Mouse (Mus musculus): ENCODE measurements around the gene Nutm1. TPM values are rescaled to one million over a fixed set of nuclear protein-coding genes. Genes with fewer than 3 reads are reported as not detected.

Gene Nutm1
- total RNA-seq, 2 experiments from 2014 or later, result 0.09 TPM; not detected in 1

DNA sequence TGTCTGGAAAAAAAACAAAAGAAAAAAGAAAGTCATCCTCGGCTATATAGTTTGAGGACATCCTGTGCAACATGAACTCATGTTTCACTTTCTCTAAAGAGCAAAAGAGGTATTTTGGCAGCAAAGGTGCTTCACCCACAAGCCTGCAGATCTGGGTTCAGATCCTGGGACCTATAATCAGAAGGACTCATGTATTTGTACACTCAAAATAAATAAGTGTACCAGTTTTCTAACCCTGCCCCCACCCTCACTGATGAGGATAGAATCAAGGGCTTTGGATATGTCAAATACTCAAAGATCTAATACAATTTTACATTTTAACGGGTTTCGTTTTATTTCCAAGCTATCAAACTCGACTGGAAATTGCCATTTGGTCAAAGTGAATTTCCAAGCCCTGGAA is 5.3 kb upstream of the Nutm1 start:
- no peak for DNase-seq (ENCODE audit: low spot score in 2 of 2)
- intact Hi-C loops (cut with DNase I), result loop anchor here (5.0 kb wide), 1 partner anchor 193 kb away; no protein-coding TSS in a partner anchor

- intact Hi-C loops (cut with DNase I), result loop anchor here (5.0 kb wide), 1 partner anchor 194 kb away; no protein-coding TSS in a partner anchor
- DNase-seq (ENCODE audit: low spot score in 2 of 2), result no peak
These were observed 3.7 kb upstream of the Nutm1 start for GRCm38 (mm10) chr2:112262779-112263295.

DNA sequence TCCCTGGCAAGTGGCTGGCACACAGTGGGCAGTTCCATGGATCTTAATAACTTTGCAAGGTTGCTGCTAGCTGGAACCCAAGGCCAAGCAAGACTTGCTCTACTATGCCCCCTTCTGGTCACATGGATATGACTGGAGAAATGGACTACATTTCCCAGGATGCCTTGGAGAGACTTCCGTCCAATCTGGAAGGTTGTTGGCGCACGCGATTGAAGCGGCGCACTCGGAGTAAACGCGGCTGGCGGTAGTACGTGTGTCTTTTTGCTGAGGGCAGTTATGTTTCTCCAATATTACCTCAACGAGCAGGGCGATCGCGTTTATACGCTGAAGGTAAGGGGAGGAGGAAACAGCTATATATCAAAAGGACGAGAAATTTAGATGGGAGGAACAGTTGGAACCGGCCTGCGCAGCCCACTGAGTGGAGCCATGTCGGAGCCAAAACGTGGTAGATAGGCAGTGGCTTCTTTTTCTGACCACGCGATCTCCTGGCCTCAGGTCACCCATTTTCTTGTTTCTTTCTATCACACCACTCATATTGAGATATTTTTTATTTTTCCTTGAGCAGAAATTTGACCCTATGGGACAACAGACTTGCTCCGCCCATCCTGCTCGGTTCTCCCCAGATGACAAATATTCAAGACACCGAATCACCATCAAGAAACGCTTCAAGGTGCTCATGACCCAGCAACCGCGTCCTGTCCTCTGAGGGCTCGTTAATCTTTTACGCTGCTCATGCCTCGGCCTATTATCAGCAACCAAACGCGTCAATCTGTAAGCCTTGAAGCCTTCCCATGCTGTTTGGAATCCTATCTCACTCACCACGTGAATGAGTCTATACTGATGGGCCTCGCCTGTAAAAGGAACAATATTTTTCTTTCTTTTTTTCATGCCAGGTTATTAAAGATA is 2.9 kb upstream of the Nutm1 start, which contains the start of gene Nop10:
Gene Nop10, plus strand, starts transcription at position 179 of the 906 bp plus-strand sequence.
- DNase-seq (ENCODE audit: low spot score in 2 of 2), result peak; percentile 90 to 96
- intact Hi-C loops (cut with DNase I), result loop anchor here (2.0 to 5.0 kb wide), 2 partner anchors 23 to 195 kb away; partner anchors contain the start of gene Lpcat4

DNA sequence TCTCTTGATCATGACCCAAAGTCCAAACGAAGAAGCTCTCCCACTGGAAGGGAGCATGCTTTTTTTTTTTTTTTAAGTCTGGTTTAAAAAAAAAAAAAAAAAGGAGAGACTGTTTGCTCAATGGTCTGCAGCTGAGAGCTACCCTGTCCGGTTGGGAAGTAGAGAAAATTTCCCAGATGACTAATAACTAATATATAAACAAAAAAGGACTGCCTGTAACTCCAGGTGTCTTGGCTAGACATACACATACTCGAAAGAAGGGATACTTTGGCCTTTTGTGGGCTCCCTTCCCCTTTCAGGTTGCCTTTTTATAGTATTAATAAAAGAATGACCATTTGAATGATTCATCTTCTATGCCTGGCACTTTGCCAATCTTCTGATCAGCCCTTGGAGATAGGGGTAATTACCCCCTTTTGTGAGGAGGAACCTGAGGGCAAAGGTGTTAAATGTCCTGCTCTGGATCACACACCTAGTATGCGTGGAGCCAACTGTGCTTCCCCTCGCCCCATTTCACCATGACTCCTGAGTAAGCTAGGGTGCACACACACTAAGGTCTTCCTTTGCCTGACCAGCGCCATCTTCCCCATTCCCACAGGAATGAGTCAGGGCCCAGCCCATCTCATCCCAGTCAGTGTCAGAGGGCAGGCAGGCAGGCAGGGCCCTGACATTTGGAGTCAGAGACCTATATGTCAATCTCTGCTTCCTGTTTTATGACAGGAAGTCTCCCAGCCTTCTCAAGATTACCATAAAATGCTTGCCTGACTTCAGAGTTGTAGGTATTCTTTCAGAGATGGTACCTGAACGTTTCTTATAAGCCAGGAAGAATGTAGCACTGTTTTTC is 4.2 kb downstream of the Nutm1 start:
- intact Hi-C loops (cut with DNase I), result no loop called here
- no peak for DNase-seq (ENCODE audit: low spot score in 2 of 2)

GRCm38 (mm10) chr2:112249780-112250453 is 9.2 kb downstream of the Nutm1 start:
- peak in 1 of 2 experiments; percentile 85 for DNase-seq (ENCODE audit: low spot score in 2 of 2)
- intact Hi-C loops (cut with DNase I), result no loop called here

GRCm38 (mm10) chr2:112247323-112247722 is 11.8 kb downstream of the Nutm1 start:
- intact Hi-C loops (cut with DNase I), result no loop called here
- no peak for DNase-seq (ENCODE audit: low spot score in 2 of 2)

- intact Hi-C loops (cut with DNase I), result no loop called here
- no peak for DNase-seq (ENCODE audit: low spot score in 2 of 2)
These were observed 12.9 kb downstream of the Nutm1 start for GRCm38 (mm10) chr2:112246193-112246592.

GRCm38 (mm10) chr2:112245307-112245706 is 13.8 kb downstream of the Nutm1 start:
- intact Hi-C loops (cut with DNase I), result no loop called here
- DNase-seq (ENCODE audit: low spot score in 2 of 2), result no peak

- intact Hi-C loops (cut with DNase I), result no loop called here
- DNase-seq (ENCODE audit: low spot score in 2 of 2), result no peak
These were observed 17.3 kb downstream of the Nutm1 start for GRCm38 (mm10) chr2:112241787-112242186.

DNA sequence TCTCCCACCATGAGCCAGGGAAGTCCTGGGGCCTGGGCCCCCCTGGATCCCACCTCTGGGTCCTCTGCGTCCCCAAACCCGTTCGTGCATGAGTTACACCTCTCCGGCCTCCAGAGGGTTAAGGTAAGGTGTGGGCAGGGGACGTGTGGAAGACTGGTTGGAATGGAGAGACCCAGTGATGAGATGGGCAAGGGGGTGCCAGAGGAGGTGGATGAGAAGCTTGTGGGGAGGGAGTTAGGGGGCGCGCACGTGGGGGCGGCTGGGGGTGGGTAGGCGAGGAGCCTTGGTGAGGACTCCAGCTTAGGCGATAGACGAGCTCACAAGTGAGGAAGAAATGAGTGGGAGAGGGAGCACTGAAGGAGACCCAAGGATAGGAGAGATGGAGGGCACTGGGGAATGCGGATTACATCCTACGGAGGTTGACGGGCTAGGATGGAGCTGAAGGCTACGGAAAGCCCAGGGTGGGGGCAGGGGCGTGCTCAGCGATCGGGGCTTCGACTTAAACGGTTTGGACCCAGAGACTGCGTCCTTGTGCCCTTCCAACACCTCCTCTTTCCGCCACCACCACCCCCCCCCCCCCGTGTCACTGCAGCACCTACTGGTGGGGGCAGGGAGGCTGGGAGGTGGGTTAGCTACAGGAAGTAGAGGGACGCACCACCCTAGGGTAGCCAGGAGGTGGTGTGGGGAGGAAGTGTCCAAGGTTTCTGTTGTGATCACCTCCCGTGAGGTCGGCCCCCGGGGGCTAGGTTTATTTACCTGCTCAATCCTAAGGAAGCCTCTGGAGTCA is 19.0 kb downstream of the Nutm1 start:
- intact Hi-C loops (cut with DNase I), result loop anchor here (2.0 kb wide), 1 partner anchor 21 kb away; the partner anchor contains the start of gene Nop10
- DNase-seq (ENCODE audit: low spot score in 2 of 2), result no peak

DNA sequence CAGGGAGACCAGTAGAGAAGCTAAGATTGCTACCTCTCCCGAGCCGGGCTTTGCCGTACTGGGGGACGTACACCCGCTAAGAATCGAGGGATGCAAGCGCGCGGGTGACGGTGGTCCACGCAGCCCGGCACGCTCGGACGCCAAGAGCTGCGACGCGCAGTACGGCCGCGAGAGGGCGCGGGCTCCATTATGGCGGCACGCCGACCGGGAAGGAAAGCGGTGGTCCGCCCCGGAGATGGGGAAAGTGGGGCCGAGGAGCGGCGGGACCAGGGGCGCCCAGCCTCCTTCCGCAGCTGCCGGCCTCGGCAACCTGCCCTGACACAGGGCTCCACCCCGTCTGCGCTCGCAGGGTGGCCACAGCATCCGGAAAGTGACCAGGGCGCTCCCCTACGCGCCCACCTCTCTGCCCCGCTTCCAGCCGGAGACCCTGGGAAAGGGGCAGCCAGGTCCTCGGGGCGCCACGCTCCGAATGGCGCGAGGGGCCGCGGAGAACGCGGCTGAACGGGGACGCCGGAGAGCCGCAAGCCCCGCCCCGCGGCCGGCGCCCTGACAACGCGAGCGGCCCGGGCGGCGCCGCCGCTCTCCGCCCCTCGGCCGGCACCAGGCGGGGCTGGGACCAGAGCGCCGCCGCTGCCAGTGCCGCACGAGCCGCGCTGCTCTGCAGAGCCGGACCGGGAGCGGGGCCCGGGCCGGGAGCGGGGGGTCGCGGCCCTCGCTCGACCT is 19.7 kb downstream of the Nutm1 start, which contains the start of gene Lpcat4:
Gene Lpcat4, plus strand, starts transcription at position 257 of the 723 bp plus-strand sequence.
- intact Hi-C loops (cut with DNase I), result loop anchor here (2.0 kb wide), 1 partner anchor 21 kb away; the partner anchor contains the start of gene Nop10
- DNase-seq (ENCODE audit: low spot score in 2 of 2), result peak; percentile 91

GRCm38 (mm10) chr2:112238006-112238405 is 21.1 kb downstream of the Nutm1 start:
- intact Hi-C loops (cut with DNase I), result loop anchor here (2.0 kb wide), 1 partner anchor 23 kb away; the partner anchor contains the start of gene Nop10
- DNase-seq (ENCODE audit: low spot score in 2 of 2), result no peak

DNA sequence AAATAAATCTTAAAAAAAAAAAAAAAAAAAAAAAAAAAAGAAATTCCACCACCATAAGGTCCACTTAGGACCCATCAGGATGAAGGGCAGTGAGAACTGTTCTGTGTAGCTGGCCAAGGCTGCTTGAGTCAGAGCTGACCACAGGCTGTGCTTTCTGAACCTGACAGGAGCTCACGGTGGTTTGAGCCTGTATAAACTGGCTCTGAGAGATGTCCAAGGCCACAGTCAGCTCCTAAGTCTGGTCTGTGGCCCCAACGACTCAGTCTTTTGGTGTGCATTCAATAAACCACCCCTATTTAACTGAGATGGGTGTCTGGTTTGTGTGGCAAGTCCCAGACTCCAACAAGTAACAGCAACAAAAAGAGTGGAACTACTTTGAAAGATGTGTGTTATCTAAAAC is 22.5 kb downstream of the Nutm1 start:
- DNase-seq (ENCODE audit: low spot score in 2 of 2), result no peak
- intact Hi-C loops (cut with DNase I), result no loop called here

DNA sequence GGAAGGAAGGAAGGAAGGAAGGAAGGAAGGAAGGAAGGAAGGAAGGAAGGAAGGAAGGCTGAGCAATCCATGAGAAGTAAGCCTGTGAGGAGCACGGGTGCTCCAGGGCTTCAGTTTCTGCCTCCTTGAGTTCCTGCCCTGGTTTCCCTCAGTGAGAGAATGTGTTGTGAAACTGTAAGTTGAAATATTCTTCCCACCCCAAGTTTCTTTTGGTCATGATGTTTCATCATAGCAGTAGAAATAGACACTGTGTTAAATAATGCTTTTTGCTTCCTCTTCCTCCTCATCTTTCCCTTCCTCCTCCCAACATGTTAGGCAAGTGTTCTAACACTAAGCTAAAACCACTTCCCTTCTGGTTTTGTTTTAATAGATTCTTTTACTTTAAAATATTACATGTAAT is 26.5 kb downstream of the Nutm1 start:
- intact Hi-C loops (cut with DNase I), result no loop called here
- DNase-seq (ENCODE audit: low spot score in 2 of 2), result no peak

DNA sequence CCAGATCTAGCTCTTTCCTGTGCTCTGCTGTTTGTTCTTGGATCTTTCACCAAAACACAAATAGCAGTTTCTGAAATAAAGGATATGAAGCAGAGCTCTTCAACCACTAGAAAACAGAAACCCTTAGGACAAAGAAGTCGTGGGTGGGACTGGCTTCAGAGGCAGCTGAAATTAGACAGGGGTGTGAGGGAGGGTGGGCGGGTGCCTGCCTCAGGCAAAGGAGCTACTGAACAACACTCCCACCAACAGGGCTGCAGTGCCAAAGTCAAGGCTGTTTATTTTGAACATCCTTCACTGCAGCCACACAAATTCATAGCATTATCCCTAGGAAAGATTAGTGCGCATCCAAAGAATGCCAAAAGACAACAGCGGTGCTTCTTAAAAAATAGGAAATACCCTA is 34.7 kb downstream of the Nutm1 start:
- peak in 1 of 2 experiments; percentile 84 for DNase-seq (ENCODE audit: low spot score in 2 of 2)
- intact Hi-C loops (cut with DNase I), result no loop called here

DNA sequence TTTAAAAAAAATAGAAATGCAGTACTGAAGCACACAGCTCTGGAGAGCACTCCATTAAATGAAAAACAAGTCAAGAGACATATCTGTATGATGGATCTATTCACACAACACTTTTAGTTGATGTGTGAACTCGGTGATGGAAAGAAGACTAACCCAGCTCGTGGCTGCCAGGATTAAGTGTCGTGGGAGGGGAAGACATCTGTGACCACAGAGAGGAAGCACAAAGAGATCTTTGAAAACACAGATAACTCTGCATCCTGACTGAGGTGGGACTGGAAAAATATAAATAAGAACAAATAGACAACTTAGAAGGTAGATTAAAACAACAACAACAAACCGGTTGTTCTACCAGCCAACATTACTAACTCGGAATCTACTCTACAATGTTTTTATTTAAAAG is 36.5 kb downstream of the Nutm1 start:
- intact Hi-C loops (cut with DNase I), result no loop called here
- peak in 1 of 2 experiments; percentile 57 for DNase-seq (ENCODE audit: low spot score in 2 of 2)

DNA sequence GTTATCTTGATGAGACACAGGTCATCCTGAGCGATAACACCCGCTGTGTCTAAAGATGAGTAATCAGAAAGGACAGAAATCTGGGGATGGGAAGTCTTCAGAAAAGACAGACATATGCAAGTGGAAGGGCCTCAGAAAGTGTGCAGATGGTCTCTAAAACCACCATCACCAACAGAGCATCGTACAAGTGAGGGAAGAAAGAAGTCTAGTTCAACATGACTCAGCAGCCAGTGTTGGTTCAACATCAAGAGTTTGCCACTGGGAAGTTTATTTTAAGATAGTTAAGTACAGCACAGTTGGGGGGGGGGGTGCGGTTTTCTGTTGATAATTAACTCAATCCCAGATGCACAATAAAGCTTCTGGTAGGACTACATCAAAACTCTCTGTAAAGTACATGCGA is 38.2 kb downstream of the Nutm1 start:
- intact Hi-C loops (cut with DNase I), result no loop called here
- no peak for DNase-seq (ENCODE audit: low spot score in 2 of 2)

DNA sequence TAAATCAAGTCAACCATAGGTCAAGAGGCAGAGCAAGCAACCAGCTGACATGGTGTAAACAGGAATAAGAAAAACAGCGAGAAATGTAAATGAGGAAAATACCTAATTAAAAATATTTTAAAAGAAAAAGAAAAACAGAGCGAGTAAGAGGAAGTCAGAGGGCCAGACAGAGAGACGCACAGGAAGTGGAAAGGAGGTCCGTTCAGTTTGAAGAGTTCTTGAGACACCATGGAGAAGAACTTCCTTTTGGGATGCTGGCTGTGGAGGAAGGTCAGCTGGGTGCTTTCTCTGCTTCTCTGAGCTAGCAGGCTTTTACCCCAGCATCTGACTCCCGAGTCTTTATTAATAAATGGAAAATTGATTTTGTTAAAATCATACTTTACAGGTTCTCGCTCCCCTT is 41.5 kb downstream of the Nutm1 start:
- intact Hi-C loops (cut with DNase I), result loop anchor here (2.0 to 10.0 kb wide), 2 partner anchors 21 to 1223 kb away; no protein-coding TSS in a partner anchor
- no peak for DNase-seq (ENCODE audit: low spot score in 2 of 2)

Data from left cerebral cortex, postnatal 25 days (tissue).